Mouse (Mus musculus): ENCODE measurements around the gene Adamtsl3. TPM values are rescaled to one million over a fixed set of nuclear protein-coding genes. Genes with fewer than 3 reads are reported as not detected.

Gene Adamtsl3
- polyA plus RNA-seq, 1 experiment from 2014 or later: 2.4 TPM

DNA sequence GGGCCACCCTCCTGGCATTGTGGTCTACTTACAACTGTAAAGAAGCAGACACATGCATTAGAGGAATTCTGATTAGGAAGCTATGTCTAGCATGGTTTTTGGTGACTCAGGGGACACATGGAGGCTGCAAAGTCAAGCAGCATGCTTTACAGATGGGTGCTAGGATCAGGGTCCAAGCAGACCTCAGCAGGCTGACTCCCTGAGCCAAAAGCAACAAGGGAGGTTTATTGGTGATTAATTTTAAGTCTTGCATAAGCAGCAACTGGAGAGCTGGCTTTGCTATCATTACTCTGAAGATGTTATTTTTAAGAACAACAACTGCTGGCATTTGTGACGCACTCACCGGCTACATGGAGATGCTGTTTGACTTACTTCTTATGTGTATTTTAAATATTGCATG is 88.1 kb downstream of the Adamtsl3 start:
- H3K27me3 ChIP-seq (ENCODE audit: control insufficient read depth, insufficient read depth, low read depth, low read length): no peaks in the 10 kb centered on the region
- no peak overlapping the region for H3K4me3 ChIP-seq (ENCODE audit: low read length)
- WGBS: 64% methylated on average over 2 of the region's 2 CpGs
- H3K9ac ChIP-seq (ENCODE audit: low read length): no peak overlapping the region
- H3K27ac ChIP-seq (ENCODE audit: low read length): no peak overlapping the region
- no peaks in the 10 kb centered on the region for H3K9me3 ChIP-seq (ENCODE audit: control insufficient read depth, low read length)
- peaks cover 15% of the 10 kb centered on the region for H3K4me1 ChIP-seq (replicated peaks; ENCODE audit: control insufficient read depth, insufficient read depth, low read length)
- no peaks in the 10 kb centered on the region for H3K36me3 ChIP-seq (ENCODE audit: control insufficient read depth, insufficient read depth, low read length)
- ATAC-seq (ENCODE audit: low read depth): no peak
- no peak overlapping the region for H3K4me2 ChIP-seq (ENCODE audit: low read depth, low read length)

DNA sequence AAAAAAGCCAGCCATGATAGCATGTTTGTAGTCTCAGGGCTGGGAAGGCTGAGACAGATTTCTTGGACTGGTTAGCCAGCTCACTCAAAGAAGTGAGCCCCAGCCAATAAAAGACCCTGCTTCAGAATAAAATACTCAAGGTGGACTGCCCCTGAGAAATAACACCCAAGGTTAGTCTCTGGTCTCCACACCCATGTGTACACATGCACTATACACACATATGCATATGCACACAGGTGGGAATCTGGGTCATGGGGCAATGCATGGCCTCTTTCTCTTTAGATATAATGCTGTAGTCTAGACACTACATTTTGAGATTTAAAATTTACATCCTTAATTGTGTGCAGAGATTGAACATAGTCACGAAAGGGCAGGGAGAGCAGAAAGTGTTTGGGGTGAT is 88.8 kb downstream of the Adamtsl3 start:
- Histone ChIP-seq H3K4me2 (ENCODE audit: low read depth, low read length) (no peak overlapping the region), H3K36me3 (ENCODE audit: control insufficient read depth, insufficient read depth, low read length) (no peaks in the 10 kb centered on the region), H3K4me1 (replicated peaks; ENCODE audit: control insufficient read depth, insufficient read depth, low read length) (peaks cover 15% of the 10 kb centered on the region), H3K27ac (ENCODE audit: low read length) (no peak overlapping the region), H3K27me3 (ENCODE audit: control insufficient read depth, insufficient read depth, low read depth, low read length) (no peaks in the 10 kb centered on the region), H3K9me3 (ENCODE audit: control insufficient read depth, low read length) (no peaks in the 10 kb centered on the region), H3K4me3 (ENCODE audit: low read length) (no peak overlapping the region), H3K9ac (ENCODE audit: low read length) (no peak overlapping the region)
- ATAC-seq (ENCODE audit: low read depth): no peak
- 90% methylated on average over 1 of the region's 1 CpGs for WGBS

DNA sequence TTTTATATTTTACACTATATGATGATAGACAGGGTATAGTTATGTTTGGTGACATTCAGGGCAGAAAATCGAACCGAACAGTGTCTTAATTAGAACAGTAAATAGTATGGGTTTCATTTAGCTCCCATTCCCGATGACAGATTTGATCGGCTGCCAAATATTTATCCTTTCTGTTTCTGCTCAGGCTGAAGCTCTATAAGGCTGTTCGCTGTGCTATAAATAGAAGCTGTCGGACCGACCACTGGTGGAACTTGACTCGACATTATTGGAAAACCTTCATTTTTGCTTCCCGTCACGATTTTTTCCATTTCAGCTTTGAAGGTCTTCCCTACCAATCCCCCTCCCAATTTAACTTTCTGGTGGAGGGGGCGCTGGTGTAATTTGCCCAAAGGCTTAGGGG is 89.9 kb downstream of the Adamtsl3 start:
- Histone ChIP-seq H3K27me3 (ENCODE audit: control insufficient read depth, insufficient read depth, low read depth, low read length) (no peaks in the 10 kb centered on the region), H3K4me1 (replicated peaks; ENCODE audit: control insufficient read depth, insufficient read depth, low read length) (peaks cover 15% of the 10 kb centered on the region), H3K27ac (ENCODE audit: low read length) (no peak overlapping the region), H3K4me3 (ENCODE audit: low read length) (peak overlapping the region; percentile 13; the same call in 1 of the 2 replicates), H3K9me3 (ENCODE audit: control insufficient read depth, low read length) (no peaks in the 10 kb centered on the region), H3K36me3 (ENCODE audit: control insufficient read depth, insufficient read depth, low read length) (no peaks in the 10 kb centered on the region), H3K9ac (ENCODE audit: low read length) (no peak overlapping the region), H3K4me2 (ENCODE audit: low read depth, low read length) (peak overlapping the region; percentile 42)
- 0 out of 2 replicates have a peak, but pooled peaks have one; percentile 38 for ATAC-seq (ENCODE audit: low read depth)
- WGBS: 35% methylated on average over 11 of the region's 11 CpGs

DNA sequence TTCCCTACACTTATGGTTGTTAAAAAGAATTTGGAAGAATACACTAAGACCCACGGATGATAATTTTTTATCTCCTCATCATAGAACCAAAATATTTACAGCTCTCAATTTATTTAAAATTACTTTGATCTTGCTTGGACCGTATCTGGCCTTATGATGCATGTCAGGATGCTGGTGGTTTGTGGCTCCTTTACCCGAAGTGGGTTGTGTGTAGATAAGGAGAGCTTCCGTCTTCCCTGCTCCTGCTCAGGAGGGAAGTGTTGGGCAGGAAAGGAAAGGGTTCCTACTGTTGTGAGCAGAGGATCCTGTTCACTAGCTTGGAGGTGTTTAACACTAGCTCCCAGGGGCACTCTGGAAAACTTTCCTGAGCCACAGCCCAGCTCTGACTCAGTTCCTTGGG is 94.0 kb downstream of the Adamtsl3 start:
- Histone ChIP-seq H3K4me1 (replicated peaks; ENCODE audit: control insufficient read depth, insufficient read depth, low read length) (peaks cover 6% of the 10 kb centered on the region; the same call in 1 of the 2 replicates), H3K27me3 (ENCODE audit: control insufficient read depth, insufficient read depth, low read depth, low read length) (no peaks in the 10 kb centered on the region), H3K36me3 (ENCODE audit: control insufficient read depth, insufficient read depth, low read length) (no peaks in the 10 kb centered on the region), H3K9ac (ENCODE audit: low read length) (no peak overlapping the region), H3K9me3 (ENCODE audit: control insufficient read depth, low read length) (no peaks in the 10 kb centered on the region), H3K4me2 (ENCODE audit: low read depth, low read length) (no peak overlapping the region), H3K4me3 (ENCODE audit: low read length) (no peak overlapping the region), H3K27ac (ENCODE audit: low read length) (no peak overlapping the region)
- no peak for ATAC-seq (ENCODE audit: low read depth)
- 48% methylated on average over 4 of the region's 4 CpGs for WGBS

- WGBS: 27% methylated on average over 2 of the region's 2 CpGs
- Histone ChIP-seq H3K4me1 (replicated peaks; ENCODE audit: control insufficient read depth, insufficient read depth, low read length) (0 out of 2 replicates have a peak, but pooled peaks cover 3% of the 10 kb centered on the region), H3K9ac (ENCODE audit: low read length) (no peak overlapping the region), H3K27me3 (ENCODE audit: control insufficient read depth, insufficient read depth, low read depth, low read length) (no peaks in the 10 kb centered on the region), H3K27ac (ENCODE audit: low read length) (no peak overlapping the region), H3K4me2 (ENCODE audit: low read depth, low read length) (no peak overlapping the region), H3K9me3 (ENCODE audit: control insufficient read depth, low read length) (no peaks in the 10 kb centered on the region), H3K4me3 (ENCODE audit: low read length) (no peak overlapping the region), H3K36me3 (ENCODE audit: control insufficient read depth, insufficient read depth, low read length) (no peaks in the 10 kb centered on the region)
- peak; percentile 51; the same call in 1 of the 2 replicates for ATAC-seq (ENCODE audit: low read depth)
These were observed 96.1 kb downstream of the Adamtsl3 start for GRCm38 (mm10) chr7:82431572-82431971.

- ATAC-seq (ENCODE audit: low read depth): no peak
- no peak overlapping the region for H3K9ac ChIP-seq (ENCODE audit: low read length)
- 63% methylated on average over 2 of the region's 2 CpGs for WGBS
- no peaks in the 10 kb centered on the region for H3K27me3 ChIP-seq (ENCODE audit: control insufficient read depth, insufficient read depth, low read depth, low read length)
- no peaks in the 10 kb centered on the region for H3K36me3 ChIP-seq (ENCODE audit: control insufficient read depth, insufficient read depth, low read length)
- 0 out of 2 replicates have a peak, but pooled peaks cover 3% of the 10 kb centered on the region for H3K4me1 ChIP-seq (replicated peaks; ENCODE audit: control insufficient read depth, insufficient read depth, low read length)
- H3K4me3 ChIP-seq (ENCODE audit: low read length): no peak overlapping the region
- no peak overlapping the region for H3K27ac ChIP-seq (ENCODE audit: low read length)
- H3K9me3 ChIP-seq (ENCODE audit: control insufficient read depth, low read length): no peaks in the 10 kb centered on the region
- no peak overlapping the region for H3K4me2 ChIP-seq (ENCODE audit: low read depth, low read length)
These were observed 97.7 kb downstream of the Adamtsl3 start for GRCm38 (mm10) chr7:82433226-82433625.

GRCm38 (mm10) chr7:82458376-82458775 is 122.9 kb downstream of the Adamtsl3 start:
- H3K9ac ChIP-seq (ENCODE audit: low read length): no peak overlapping the region
- 34% methylated on average over 2 of the region's 2 CpGs for WGBS
- H3K36me3 ChIP-seq (ENCODE audit: control insufficient read depth, insufficient read depth, low read length): no peaks in the 10 kb centered on the region
- no peaks in the 10 kb centered on the region for H3K4me1 ChIP-seq (replicated peaks; ENCODE audit: control insufficient read depth, insufficient read depth, low read length)
- no peak overlapping the region for H3K4me3 ChIP-seq (ENCODE audit: low read length)
- no peaks in the 10 kb centered on the region for H3K27me3 ChIP-seq (ENCODE audit: control insufficient read depth, insufficient read depth, low read depth, low read length)
- H3K27ac ChIP-seq (ENCODE audit: low read length): no peak overlapping the region
- no peak for ATAC-seq (ENCODE audit: low read depth)
- no peaks in the 10 kb centered on the region for H3K9me3 ChIP-seq (ENCODE audit: control insufficient read depth, low read length)
- no peak overlapping the region for H3K4me2 ChIP-seq (ENCODE audit: low read depth, low read length)

DNA sequence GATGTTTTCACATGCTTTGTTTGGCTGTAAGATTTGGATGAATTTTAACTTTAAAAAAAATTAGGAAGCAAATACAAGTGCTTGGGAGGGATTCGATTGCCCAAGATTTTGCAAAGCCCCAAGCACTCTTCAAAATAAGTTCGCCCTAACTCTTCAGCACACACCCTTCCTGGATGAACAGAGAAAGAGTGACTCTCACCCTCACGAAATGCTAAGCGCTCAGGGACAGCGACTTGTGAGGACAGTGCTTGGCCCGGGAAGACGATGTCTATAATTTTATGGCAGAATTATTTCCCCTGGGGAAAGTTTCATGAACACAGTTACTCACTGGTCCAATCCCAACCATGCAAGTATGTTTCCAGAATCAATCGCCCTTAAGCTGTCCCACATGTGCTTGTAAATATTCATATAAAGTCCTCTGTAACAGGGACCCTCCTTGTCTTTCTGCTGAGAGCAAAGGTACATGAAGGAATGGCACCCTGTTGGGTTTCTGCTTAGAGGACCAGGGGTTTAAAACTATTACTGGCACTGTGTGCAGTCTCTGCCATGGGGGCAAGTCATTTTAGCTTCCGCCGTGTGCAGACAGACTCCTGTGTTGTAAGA is 127.5 kb downstream of the Adamtsl3 start:
- Histone ChIP-seq H3K4me3 (ENCODE audit: low read length) (no peak overlapping the region), H3K9me3 (ENCODE audit: control insufficient read depth, low read length) (no peaks in the 10 kb centered on the region), H3K4me2 (ENCODE audit: low read depth, low read length) (no peak overlapping the region), H3K9ac (ENCODE audit: low read length) (no peak overlapping the region), H3K27me3 (ENCODE audit: control insufficient read depth, insufficient read depth, low read depth, low read length) (no peaks in the 10 kb centered on the region), H3K4me1 (replicated peaks; ENCODE audit: control insufficient read depth, insufficient read depth, low read length) (no peaks in the 10 kb centered on the region), H3K27ac (ENCODE audit: low read length) (no peak overlapping the region), H3K36me3 (ENCODE audit: control insufficient read depth, insufficient read depth, low read length) (no peaks in the 10 kb centered on the region)
- ATAC-seq (ENCODE audit: low read depth): no peak
- WGBS: 58% methylated on average over 10 of the region's 10 CpGs

GRCm38 (mm10) chr7:82464364-82464763 is 128.9 kb downstream of the Adamtsl3 start:
- no peak overlapping the region for H3K27ac ChIP-seq (ENCODE audit: low read length)
- no peak overlapping the region for H3K9ac ChIP-seq (ENCODE audit: low read length)
- H3K27me3 ChIP-seq (ENCODE audit: control insufficient read depth, insufficient read depth, low read depth, low read length): no peaks in the 10 kb centered on the region
- H3K9me3 ChIP-seq (ENCODE audit: control insufficient read depth, low read length): no peaks in the 10 kb centered on the region
- H3K4me1 ChIP-seq (replicated peaks; ENCODE audit: control insufficient read depth, insufficient read depth, low read length): no peaks in the 10 kb centered on the region
- no peaks in the 10 kb centered on the region for H3K36me3 ChIP-seq (ENCODE audit: control insufficient read depth, insufficient read depth, low read length)
- ATAC-seq (ENCODE audit: low read depth): no peak
- no peak overlapping the region for H3K4me2 ChIP-seq (ENCODE audit: low read depth, low read length)
- no peak overlapping the region for H3K4me3 ChIP-seq (ENCODE audit: low read length)
- 54% methylated on average over 2 of the region's 2 CpGs for WGBS

DNA sequence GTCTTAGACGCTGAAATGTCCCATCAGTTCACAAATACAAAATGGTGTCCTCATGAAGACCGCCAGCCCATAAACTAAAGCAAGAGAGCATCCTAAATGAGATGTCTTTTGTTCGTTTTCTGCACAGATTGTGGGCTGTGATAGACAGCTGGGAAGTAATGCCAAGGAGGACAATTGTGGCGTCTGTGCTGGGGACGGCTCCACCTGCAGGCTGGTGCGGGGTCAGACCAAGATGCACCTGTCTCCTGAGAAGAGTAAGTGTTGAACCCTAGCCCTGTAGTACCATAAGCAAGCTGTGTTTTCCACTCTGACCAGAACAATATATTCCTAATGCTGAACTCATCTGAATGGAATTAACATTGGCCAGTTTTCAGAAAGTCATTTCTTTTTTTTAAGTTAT is 129.9 kb downstream of the Adamtsl3 start:
- no peak overlapping the region for H3K27ac ChIP-seq (ENCODE audit: low read length)
- no peak overlapping the region for H3K4me2 ChIP-seq (ENCODE audit: low read depth, low read length)
- ATAC-seq (ENCODE audit: low read depth): no peak
- H3K36me3 ChIP-seq (ENCODE audit: control insufficient read depth, insufficient read depth, low read length): no peaks in the 10 kb centered on the region
- no peaks in the 10 kb centered on the region for H3K9me3 ChIP-seq (ENCODE audit: control insufficient read depth, low read length)
- H3K4me3 ChIP-seq (ENCODE audit: low read length): no peak overlapping the region
- 59% methylated on average over 6 of the region's 6 CpGs for WGBS
- H3K9ac ChIP-seq (ENCODE audit: low read length): no peak overlapping the region
- no peaks in the 10 kb centered on the region for H3K4me1 ChIP-seq (replicated peaks; ENCODE audit: control insufficient read depth, insufficient read depth, low read length)
- H3K27me3 ChIP-seq (ENCODE audit: control insufficient read depth, insufficient read depth, low read depth, low read length): no peaks in the 10 kb centered on the region

Data from lung, embryonic 16.5 days (tissue).